Mouse (Mus musculus) layer of hippocampus, adult 11-12 months (tissue): ENCODE results near the gene Exosc5.

Experiments
- DNase-seq: peaks from one replicate; pipeline ENCODE4 v3.0.0; 2022; ENCODE audit warnings: low spot score

Gene Exosc5

GRCm38 (mm10) chr7:25658657-25659472, at the start of gene Exosc5, which contains the start of gene Bckdha:
Gene Exosc5 (plus strand): TSS chr7:25659164.
Gene Bckdha (minus strand): TSS chr7:25658981.
- peak; percentile 100 for DNase-seq

GRCm38 (mm10) chr7:25610056-25610455, 48.9 kb upstream of the Exosc5 start:
- no peak for DNase-seq

DNA sequence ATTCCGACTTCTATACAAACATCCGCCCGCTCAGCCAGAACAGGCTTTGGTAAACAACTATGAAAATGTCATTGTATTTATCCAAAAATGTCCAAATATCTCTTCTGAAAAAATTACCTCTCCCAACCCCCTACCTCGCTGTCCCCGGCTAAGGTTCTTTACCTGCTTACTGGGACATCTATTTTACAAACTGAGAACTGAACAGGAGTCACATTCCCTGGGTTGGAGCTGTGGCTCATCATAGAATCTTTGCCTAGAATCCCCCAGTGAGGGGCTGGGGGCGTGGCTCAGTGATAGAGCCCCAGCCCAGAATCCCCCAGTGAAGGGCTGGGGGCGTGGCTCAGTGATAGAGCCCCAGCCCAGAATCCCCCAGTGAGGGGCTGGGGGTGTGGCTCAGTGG, 47.5 kb upstream of the Exosc5 start:
- no peak for DNase-seq

- no peak for DNase-seq
These were observed 44.9 kb upstream of the Exosc5 start for GRCm38 (mm10) chr7:25614086-25614485.

DNA sequence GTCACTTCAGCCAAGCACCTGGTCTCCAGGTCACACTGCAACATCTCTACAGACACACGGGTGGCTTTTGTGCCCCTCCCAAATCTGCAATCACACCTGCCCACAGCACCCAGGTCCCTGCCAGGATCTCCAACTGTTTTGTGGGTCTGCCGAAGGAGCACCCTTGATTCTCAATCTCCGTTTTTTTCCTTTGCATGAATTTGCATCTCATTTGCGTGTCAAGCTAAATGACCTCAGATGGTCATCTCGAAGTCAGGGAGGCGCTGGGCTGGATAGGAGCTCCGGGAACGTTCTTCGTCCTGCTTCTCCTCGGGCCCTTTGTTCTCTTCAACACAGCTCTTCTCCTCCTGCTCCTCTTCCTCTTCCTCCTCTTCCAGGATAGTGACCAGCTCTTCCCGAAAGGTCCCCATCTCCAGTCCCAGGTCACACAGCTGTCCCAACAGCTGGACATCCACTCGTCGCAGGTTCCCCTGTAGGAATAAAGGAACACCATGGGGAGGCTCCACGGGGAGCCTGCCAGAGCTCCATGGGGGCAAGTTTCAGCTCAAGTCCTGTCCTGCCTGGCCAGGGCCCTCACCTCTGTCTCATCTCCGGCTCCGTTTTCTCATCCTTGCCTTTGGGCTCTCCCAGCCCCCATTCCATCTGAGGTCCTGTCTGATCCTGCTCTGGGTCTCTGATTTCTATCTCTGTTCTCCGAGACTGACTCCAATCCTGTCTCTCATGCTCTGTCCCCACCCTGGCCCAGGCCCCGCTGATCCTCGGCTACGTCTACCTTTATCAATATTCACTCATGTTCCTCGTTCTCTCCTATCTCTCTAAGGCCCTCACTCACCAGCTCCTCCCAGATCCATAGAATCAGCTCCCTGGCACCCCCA, 43.9 kb upstream of the Exosc5 start:
- no peak for DNase-seq

- no peak for DNase-seq
These were observed 43.3 kb upstream of the Exosc5 start, which contains the start of gene Erich4 for GRCm38 (mm10) chr7:25615706-25616011. Gene Erich4 (minus strand): TSS chr7:25615892.

DNA sequence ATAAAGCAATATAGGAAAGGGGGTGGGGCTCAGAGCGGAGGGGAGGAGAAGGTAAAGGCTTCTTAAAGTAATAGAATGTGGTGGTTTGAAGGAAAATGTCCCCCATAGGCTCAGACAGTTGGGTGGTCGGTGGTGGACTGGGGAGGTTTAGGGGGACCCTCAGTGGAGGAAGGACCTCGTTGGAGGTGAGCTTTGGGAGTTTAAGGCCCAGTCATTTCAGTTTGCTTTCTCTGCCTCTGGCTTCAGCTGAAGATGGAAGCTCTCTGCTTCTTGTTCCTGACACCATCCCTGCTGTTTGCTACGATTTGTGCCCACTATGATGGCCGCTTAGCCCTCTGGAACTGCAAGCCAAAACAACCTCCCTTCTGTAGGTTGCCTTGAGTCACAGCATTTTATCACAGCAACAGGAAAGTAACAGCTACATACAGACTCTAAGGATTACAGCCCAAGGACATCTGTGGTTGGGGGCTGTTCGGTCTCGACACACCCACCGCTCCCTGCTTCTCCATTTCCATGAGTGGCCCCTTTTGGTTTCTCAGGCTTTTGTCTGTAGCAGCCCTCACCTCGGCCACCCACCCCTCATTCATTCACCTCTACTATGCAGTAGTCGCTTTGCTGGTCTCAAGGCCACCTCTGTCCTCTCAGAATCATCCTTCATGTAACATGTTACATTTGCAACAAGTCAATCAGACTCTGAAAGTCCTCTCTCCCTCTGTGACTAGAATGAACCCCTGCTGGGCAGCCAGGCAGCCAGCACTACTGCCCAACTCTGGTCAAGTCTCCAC, 41.4 kb upstream of the Exosc5 start:
- DNase-seq: no peak

- DNase-seq: peak; percentile 95
These were observed 39.9 kb upstream of the Exosc5 start, which contains the start of gene Dmac2 for GRCm38 (mm10) chr7:25618865-25619721. Gene Dmac2 (plus strand): TSS chr7:25619414.

DNA sequence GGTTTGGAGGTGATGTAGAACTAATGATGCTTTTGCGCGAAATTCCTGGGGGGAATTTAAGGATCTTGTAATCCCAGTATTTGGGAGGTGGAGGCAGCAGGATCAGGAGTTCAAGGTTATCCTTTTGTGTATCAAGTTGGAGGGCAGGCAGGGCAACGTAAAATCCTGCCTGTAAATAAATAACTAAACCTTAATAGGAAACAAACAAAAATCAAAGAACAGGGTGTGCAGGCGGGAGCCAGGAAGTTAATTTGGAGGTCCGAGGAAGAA, 39.3 kb upstream of the Exosc5 start:
- no peak for DNase-seq

DNA sequence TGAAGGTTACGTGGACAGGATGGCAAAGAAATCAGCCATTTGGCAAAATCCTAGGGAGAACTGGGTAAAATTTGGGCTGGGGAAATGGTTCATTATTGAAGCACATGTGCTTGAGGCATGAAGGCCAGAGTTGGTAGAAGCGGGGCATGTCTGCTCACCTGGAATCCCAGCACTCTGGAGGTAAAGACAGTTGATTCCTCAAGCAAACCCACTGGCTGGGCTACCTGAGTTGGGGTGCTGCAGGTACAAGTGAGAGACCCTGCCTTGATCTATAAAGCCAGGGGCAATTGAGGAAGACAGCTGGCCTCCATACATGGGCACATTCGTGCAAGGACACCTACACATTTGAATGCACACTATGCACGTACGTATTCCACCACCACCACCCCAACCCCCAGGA, 38.9 kb upstream of the Exosc5 start:
- DNase-seq: peak; percentile 6

DNA sequence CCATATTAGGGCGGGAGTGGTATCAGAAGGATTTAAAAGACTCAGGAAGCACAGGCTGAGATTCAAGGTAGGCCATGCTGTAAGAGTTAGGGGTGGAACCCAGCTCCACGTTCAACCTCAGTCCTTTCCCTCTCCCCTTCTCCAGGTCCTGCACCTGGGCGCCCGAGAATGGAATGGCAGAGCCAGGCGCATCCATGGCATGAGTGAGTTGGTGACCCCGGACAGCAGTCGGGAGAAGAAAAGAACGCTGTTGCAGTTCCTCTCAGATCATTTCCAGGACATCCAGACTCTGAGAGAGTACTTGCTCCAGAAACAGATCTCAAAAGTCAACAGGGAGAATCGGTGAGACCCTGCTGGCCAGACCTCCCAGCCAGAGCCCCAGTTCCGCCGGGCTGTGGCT, 38.2 kb upstream of the Exosc5 start:
- no peak for DNase-seq

DNA sequence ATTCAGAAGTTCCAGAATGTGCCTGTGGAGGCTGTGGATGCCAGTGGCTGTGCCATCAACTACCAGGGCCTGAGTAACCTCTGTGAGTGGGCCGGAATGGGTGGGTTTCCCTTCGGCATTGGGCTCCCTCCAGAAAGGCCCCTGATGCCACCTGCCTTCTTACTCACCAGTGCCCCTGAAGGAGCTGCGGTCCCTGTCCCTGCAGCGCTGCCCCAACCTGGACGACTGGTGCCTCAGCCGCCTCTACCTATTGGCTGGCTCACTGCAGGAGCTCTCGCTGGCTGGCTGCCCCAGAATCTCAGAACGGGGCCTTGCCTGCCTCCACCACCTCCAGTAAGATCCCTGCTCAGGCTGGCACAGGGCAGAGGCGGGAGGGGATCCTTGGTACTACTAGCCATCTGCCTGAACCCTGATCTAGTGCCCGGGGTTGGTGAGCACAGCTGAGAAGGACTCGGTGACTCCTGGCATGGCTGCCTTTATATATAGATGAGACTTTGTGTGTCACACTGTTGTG, 35.0 kb upstream of the Exosc5 start:
- DNase-seq: no peak

DNA sequence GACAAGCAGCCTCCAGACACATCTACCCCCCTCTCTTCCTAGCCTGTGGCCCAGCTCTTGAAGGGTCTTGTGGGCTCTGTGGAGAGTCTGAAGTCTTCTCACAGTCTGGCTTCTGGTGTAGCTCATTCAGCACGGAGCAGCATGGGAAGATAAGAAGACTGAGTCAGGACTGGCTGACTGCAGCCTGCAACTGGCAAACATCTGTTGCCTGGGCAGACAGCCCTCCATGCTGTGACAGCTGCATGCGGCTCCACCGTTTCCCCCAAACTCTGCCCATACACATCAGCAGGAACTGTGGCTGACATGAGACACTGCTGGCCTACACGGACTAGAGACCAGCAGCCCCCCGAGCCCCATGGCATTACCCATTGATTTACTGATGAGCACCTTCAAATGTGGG, 34.1 kb upstream of the Exosc5 start:
- no peak for DNase-seq

DNA sequence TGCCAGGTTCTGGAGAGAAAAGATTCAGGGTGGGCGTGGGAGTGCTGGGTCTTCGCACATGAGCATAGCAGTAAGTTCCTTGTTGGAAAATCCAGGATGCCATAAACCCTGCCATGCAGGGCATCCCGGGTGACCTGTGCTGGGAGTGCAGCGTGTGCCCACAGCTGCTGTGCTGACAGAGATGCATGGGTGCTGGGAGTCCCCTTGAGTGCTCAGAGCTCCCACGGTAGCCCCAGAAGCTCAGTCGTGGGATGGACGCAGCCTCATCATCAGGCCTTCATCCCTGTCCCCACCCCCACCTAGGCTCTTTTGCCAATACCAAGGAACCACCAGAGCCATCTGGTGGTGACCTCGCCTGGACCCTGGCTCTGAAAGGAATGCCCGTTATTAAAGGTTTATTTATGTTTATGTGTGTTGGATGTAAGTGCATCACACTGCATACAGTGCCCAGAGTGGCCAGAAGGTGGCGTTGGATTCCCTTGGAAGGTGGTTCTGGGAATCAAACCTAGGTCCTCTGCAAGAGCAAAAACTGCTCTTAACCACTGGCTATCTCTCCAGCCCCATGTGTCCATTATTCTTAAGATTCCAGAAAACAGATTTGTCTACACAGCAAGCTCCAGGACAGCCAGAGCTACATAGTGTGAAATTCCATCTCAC, 33.2 kb upstream of the Exosc5 start:
- no peak for DNase-seq

DNA sequence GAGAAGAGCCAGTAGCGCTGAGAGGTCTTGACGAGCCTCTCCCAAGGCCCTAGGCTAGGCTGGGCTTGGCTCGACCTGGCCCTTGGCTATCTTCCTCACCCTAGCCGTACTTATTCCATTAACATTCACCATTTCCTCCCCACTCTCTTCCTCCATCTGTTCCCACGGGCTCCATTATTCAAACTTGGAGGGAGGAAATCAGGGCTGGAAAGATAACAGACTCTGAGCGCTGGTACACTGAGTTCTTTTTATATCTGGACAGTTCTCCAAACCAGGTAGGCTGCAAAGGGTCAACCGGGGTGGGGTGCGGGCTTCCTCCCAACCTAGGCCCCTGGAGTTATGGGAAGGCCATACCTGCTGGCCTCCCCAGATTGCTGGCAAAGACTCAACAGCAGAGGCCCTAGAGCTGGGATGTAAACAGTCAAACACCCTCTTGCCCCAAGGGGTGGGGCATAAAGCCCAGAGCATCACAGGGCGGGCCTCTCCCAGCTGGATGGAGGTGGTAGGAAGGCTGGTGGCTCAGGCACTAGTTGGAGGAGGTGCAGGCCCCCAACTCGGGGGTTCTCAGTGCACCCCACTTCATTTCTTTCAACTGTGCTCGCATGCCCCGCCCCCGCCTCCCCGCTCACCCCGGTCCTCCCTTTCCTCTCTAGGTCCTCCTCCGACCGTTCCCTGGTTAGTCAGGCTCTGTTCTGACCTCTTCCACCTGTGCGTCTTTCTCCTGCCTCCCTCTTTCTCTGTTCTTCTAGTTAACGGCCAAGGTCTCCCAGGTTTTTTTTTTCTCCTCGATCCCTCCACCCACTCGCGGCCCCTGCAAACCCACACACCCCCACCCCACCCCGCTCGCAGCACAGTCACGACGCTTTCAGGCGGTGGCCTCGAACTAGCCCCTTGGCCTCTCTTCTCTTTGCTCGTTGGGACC, 32.2 kb upstream of the Exosc5 start, which contains the start of gene B3gnt8:
B3gnt8 (plus strand) TSS at position 146 of the 922 bp plus-strand sequence.
- no peak for DNase-seq

DNA sequence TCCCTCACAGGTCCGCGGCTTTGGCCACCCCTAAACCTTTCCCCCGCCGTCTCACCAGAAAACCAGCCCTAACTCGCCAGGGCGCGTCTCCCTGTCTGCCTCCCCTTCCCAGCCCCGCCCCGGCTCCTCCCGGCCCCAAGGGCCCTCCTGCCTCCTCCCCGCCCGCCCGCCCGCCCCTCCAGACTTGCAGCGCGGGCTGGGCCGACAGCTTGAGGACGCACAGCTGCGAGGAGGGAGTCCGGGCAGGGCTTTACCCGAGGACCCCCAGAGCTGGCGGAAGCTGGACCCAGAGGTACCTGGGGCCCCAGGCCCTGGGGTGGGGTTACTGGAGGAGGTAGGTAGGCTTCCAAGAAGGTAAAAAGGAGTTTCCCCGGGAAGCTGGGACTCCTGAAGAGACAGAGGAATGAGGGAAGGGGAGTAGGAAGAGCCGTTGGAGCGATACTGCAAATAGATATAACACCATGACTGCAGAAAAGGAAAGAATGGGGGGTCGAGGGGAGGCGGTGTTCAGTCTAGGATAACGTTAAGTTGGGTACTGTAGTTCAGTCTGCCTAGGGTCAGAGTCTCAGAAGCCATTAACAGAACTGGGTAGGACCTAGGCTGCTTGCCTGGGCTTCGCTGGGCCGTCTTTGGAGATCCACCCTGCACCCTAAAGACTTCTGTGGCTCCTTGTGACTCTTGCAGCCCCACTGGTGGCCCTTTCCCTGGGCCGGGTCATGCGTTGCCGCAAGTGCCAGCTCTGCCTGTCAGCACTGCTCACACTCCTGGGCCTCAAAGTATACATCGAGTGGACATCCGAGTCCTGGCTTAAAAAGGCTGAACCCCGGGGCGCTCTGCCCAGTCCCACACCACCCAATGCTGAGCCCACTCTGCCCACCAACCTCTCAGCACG, 31.3 kb upstream of the Exosc5 start:
- DNase-seq: no peak

- no peak for DNase-seq
These were observed 30.7 kb upstream of the Exosc5 start for GRCm38 (mm10) chr7:25628323-25628620.

- DNase-seq: no peak
These were observed 26.3 kb upstream of the Exosc5 start for GRCm38 (mm10) chr7:25632679-25633078.

DNA sequence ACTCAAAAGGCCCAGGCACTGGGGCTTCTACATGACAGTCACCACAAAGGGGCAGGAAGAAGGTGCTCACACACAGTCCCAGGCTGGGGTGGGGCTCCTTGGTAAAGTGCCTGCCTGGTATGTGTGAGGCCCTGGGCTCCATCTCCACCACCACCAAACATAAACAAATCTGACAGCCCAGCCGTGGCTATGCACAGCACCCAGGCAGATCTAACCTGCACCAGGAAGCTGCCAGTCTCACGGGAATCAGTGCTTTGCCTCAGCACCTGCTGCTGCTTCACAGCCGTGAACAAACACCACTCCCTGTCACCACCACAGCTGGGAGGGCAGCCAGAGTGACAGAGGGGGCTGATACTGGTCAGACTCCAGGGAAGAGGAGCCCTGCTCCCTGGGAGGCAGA, 22.6 kb upstream of the Exosc5 start:
- no peak for DNase-seq
